Mouse (Mus musculus) CH12.LX (cell line): ENCODE data around the gene Olfr715b. TPM values are rescaled to one million over a fixed set of nuclear protein-coding genes. Genes with fewer than 3 reads are reported as not detected.
"Not testable (repeated sequence)": the region's sequence is repeated elsewhere in the genome, so short reads cannot be mapped to it uniquely, and the experiment has no call there.

ENCODE experiments used
- DNase-seq: peaks from one replicate; pipeline ENCODE4 v3.0.0-alpha.2; 2013; ENCODE audit errors: extremely low read depth
- H3K27ac ChIP-seq: 2 replicates; pipeline ENCODE4 v1.5.1; 2012; ENCODE audit warnings: low read depth, mild to moderate bottlenecking, control low read depth, moderate library complexity; ENCODE audit not compliant: insufficient read depth
- H3K27me3 ChIP-seq: replicated peaks from 2 replicates; pipeline ENCODE3; 2012; ENCODE audit warnings: inconsistent platforms
- H3K36me3 ChIP-seq, 2 experiments: replicated peaks in 1 of 2; 2 replicates each; pipeline versions ENCODE3 to v1.6.1; 2012; ENCODE audit warnings: inconsistent platforms in 1 of 2, low read length in 1 of 2, mild to moderate bottlenecking in 1 of 2, mixed read lengths in 1 of 2, moderate library complexity in 1 of 2; ENCODE audit not compliant: control insufficient read depth in 1 of 2, insufficient read depth in 1 of 2
- H3K4me1 ChIP-seq, 2 experiments: 2 replicates each; pipeline ENCODE4 v1.6.1; 2012; ENCODE audit warnings: inconsistent platforms in 1 of 2, moderate library complexity in 1 of 2; ENCODE audit not compliant: insufficient read depth in 2 of 2, control insufficient read depth in 1 of 2
- H3K4me2 ChIP-seq: 2 replicates; pipeline ENCODE4 v1.6.1; 2012; ENCODE audit warnings: low read depth, mild to moderate bottlenecking, control low read depth; ENCODE audit not compliant: poor library complexity, insufficient read depth, severe bottlenecking
- H3K4me3 ChIP-seq, 3 experiments: fragments of 150-350 bp in 1 of 3; sonication (generic) in 1 of 3; replicated peaks in 1 of 3; 2 replicates each; pipeline versions ENCODE3 to v1.5.1; 2011 to 2012; ENCODE audit warnings: low read depth in 2 of 3, low read length in 2 of 3, mild to moderate bottlenecking in 2 of 3, moderate library complexity in 2 of 3, control low read depth in 1 of 3, improper control_type of control experiment in 1 of 3, inconsistent platforms in 1 of 3, mixed read lengths in 1 of 3; ENCODE audit not compliant: poor library complexity in 1 of 3
- H3K79me2 ChIP-seq: replicated peaks from 2 replicates; pipeline ENCODE4 v1.6.1; 2012; ENCODE audit warnings: mild to moderate bottlenecking, moderate library complexity; ENCODE audit not compliant: control insufficient read depth, poor library complexity, insufficient read depth, severe bottlenecking; ENCODE audit errors: extremely low read depth
- H3K9ac ChIP-seq: 2 replicates; pipeline ENCODE4 v1.6.1; 2012; ENCODE audit warnings: low read depth, mild to moderate bottlenecking, control low read depth, moderate library complexity; ENCODE audit not compliant: insufficient read depth
- H3K9me3 ChIP-seq: replicated peaks from 2 replicates; pipeline ENCODE3; 2012; ENCODE audit warnings: low read length, inconsistent platforms, mixed read lengths
- NELFE ChIP-seq: IDR thresholded peaks from 2 replicates; pipeline ENCODE4 v1.6.1; 2011; ENCODE audit warnings: low read depth, low read length, improper control_type of control experiment
- dilution Hi-C: fragments of 300-500 bp; cut with MboI; formaldehyde crosslinking; loops from 2 replicates; pipeline ENCODE4 v1.14.3; 2020; ENCODE audit warnings: low sequenced_read_pairs; ENCODE audit not compliant: extremely low pct_unique_long_range_greater_than_20kb, extremely low pct_ligation_motif_present
- in situ Hi-C: fragments of 300-500 bp; cut with MboI; formaldehyde crosslinking; loops from 3 replicates; pipeline ENCODE4 v1.14.3; 2019; ENCODE audit warnings: low sequenced_read_pairs, low pct_ligation_motif_present, low pct_unique_long_range_greater_than_20kb, mixed read lengths
- polyA plus RNA-seq: library from polyadenylated mRNA; unstranded; fragments of >175 nt; gene quantifications from 2 replicates; pipeline ENCODE4 v1.2.1, GENCODE M21; 2012; ENCODE audit warnings: low read depth; ENCODE audit not compliant: insufficient read length
- total RNA-seq, 2 experiments: library from RNA; depleted of rRNA; stranded (reverse); fragments of 300-350 nt in 1 of 2; fragments of >200 nt in 1 of 2; gene quantifications; 2 replicates each; pipeline ENCODE4 v1.2.3; 2012 to 2014

The Olfr715b gene
- total RNA-seq (2012; rRNA removed) (not detected in 2 replicates), total RNA-seq (2014; rRNA removed) (not detected in 2 replicates), polyA plus RNA-seq (not detected in 2 replicates)

GRCm38 (mm10) chr7:107110269-107110668 is at the start of gene Olfr715b:
Olfr715b (minus strand) TSS chr7:107110369.
- H3K36me3 ChIP-seq, H3K4me2 ChIP-seq, in situ Hi-C loops, dilution Hi-C loops, H3K4me1 ChIP-seq, DNase-seq, H3K79me2 ChIP-seq, H3K9ac ChIP-seq, H3K4me3 ChIP-seq, H3K9me3 ChIP-seq, H3K27ac ChIP-seq, H3K27me3 ChIP-seq: not testable (repeated sequence)

- H3K4me2 ChIP-seq, DNase-seq, H3K9ac ChIP-seq, H3K9me3 ChIP-seq, H3K27ac ChIP-seq, dilution Hi-C loops, H3K27me3 ChIP-seq, H3K36me3 ChIP-seq, in situ Hi-C loops, H3K79me2 ChIP-seq, H3K4me1 ChIP-seq, H3K4me3 ChIP-seq: not testable (repeated sequence)
Measured at GRCm38 (mm10) chr7:107138027-107138426, 27.9 kb upstream of the Olfr715b start, which contains the start of gene Olfr716. Olfr716 (plus strand) TSS chr7:107138327.

- H3K4me3 ChIP-seq, H3K79me2 ChIP-seq, DNase-seq, H3K4me2 ChIP-seq, H3K36me3 ChIP-seq, H3K9me3 ChIP-seq, H3K27ac ChIP-seq, H3K9ac ChIP-seq, in situ Hi-C loops, dilution Hi-C loops, H3K4me1 ChIP-seq, H3K27me3 ChIP-seq: not testable (repeated sequence)
Measured at GRCm38 (mm10) chr7:107130983-107131382, 20.8 kb upstream of the Olfr715b start, which contains the start of gene Olfr715. Olfr715 (minus strand) TSS chr7:107131083.

DNA sequence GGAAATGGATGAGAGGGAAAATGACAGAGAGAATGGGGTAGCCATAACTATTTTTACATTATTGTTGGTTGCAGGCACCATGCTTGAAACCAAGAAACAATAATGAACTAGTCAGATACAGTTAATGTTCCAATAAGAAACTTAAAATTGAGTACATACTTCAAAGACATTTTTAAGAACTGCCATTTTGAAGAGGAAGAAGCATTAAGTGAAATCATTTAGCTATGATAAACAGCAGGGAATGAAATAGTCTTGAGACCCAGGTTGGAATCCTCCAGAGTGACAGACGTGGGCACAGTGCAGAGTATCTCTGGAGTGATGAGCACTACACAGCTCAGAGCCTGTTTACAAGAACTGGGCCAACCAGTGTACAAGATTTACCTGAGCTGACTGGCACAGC is 17.2 kb downstream of the Olfr715b start, which contains the start of gene Olfr17:
Gene Olfr17, plus strand, starts transcription at position 301 of the 400 bp plus-strand sequence.
- H3K79me2 ChIP-seq: no peaks in the 10 kb centered on the region
- H3K9ac ChIP-seq: no peak within 1 kb of the TSS
- no peak within 1 kb of the TSS for H3K27ac ChIP-seq
- no peak for TF ChIP-seq NELFE
- H3K4me2 ChIP-seq: no peak within 1 kb of the TSS
- no peak within 1 kb of the TSS for H3K4me3 ChIP-seq
- no peaks in the 10 kb centered on the region for H3K36me3 ChIP-seq
- H3K4me1 ChIP-seq: peaks cover 0 to 2% of the 10 kb centered on the region in 2 experiments; a peak in 1 of 4 replicates
- H3K9me3 ChIP-seq: no peaks in the 10 kb centered on the region
- dilution Hi-C loops: no loop called here
- in situ Hi-C loops: no loop called here
- DNase-seq: no peak
- no peaks in the 10 kb centered on the region for H3K27me3 ChIP-seq
